Mouse (Mus musculus): Measurements from ENCODE around the gene Smim10l2a. TPM values are rescaled to one million over a fixed set of nuclear protein-coding genes. Genes with fewer than 3 reads are reported as not detected.

Smim10l2a gene
- polyA plus RNA-seq, 1 experiment from 2014 or later, result 3.3 TPM

GRCm38 (mm10) chrX:56405482-56405881 is 31.1 kb downstream of the Smim10l2a start:
- WGBS, result 69% methylated on average over 1 of the region's 1 CpGs
- Histone ChIP-seq H3K36me3 (ENCODE audit: control insufficient read depth, insufficient read depth, low read length) (no peaks in the 10 kb centered on the region), H3K9me3 (ENCODE audit: control insufficient read depth, low read length) (no peaks in the 10 kb centered on the region), H3K4me2 (replicated peaks; ENCODE audit: low read depth, low read length) (no peak overlapping the region), H3K9ac (ENCODE audit: low read depth, low read length) (no peak overlapping the region), H3K27me3 (ENCODE audit: control insufficient read depth, insufficient read depth, low read length) (no peaks in the 10 kb centered on the region), H3K4me3 (ENCODE audit: low read depth, low read length) (no peak overlapping the region), H3K4me1 (replicated peaks; ENCODE audit: control insufficient read depth, insufficient read depth, low read length) (no peaks in the 10 kb centered on the region), H3K27ac (ENCODE audit: low read depth, low read length) (no peak overlapping the region)
- DNase-seq (ENCODE audit: low spot score) (no peak), ATAC-seq (ENCODE audit: low FRiP score) (no peak)

- 79% methylated on average over 5 of the region's 5 CpGs for WGBS
- ATAC-seq (ENCODE audit: low FRiP score), result no peak
- no peak overlapping the region for H3K4me2 ChIP-seq (replicated peaks; ENCODE audit: low read depth, low read length)
Measured at GRCm38 (mm10) chrX:56406128-56406527, 31.7 kb downstream of the Smim10l2a start.

GRCm38 (mm10) chrX:56416277-56416676 is 41.9 kb downstream of the Smim10l2a start:
- Histone ChIP-seq H3K9me3 (ENCODE audit: control insufficient read depth, low read length) (no peaks in the 10 kb centered on the region), H3K9ac (ENCODE audit: low read depth, low read length) (no peak overlapping the region), H3K4me3 (ENCODE audit: low read depth, low read length) (no peak overlapping the region), H3K4me1 (replicated peaks; ENCODE audit: control insufficient read depth, insufficient read depth, low read length) (no peaks in the 10 kb centered on the region), H3K4me2 (replicated peaks; ENCODE audit: low read depth, low read length) (no peak overlapping the region), H3K27ac (ENCODE audit: low read depth, low read length) (no peak overlapping the region), H3K36me3 (ENCODE audit: control insufficient read depth, insufficient read depth, low read length) (no peaks in the 10 kb centered on the region), H3K27me3 (ENCODE audit: control insufficient read depth, insufficient read depth, low read length) (no peaks in the 10 kb centered on the region)
- WGBS, result 87% methylated on average over 3 of the region's 3 CpGs
- DNase-seq (ENCODE audit: low spot score) (no peak), ATAC-seq (ENCODE audit: low FRiP score) (no peak)

More at GRCm38 (mm10) chrX:56406128-56406527, 31.7 kb downstream of the Smim10l2a start:
- Histone ChIP-seq H3K9me3 (ENCODE audit: control insufficient read depth, low read length) (no peaks in the 10 kb centered on the region), H3K27ac (ENCODE audit: low read depth, low read length) (no peak overlapping the region), H3K27me3 (ENCODE audit: control insufficient read depth, insufficient read depth, low read length) (no peaks in the 10 kb centered on the region), H3K4me3 (ENCODE audit: low read depth, low read length) (no peak overlapping the region), H3K4me1 (replicated peaks; ENCODE audit: control insufficient read depth, insufficient read depth, low read length) (no peaks in the 10 kb centered on the region), H3K36me3 (ENCODE audit: control insufficient read depth, insufficient read depth, low read length) (no peaks in the 10 kb centered on the region), H3K9ac (ENCODE audit: low read depth, low read length) (no peak overlapping the region)
- DNase-seq (ENCODE audit: low spot score), result no peak

- H3K4me1 ChIP-seq (replicated peaks; ENCODE audit: control insufficient read depth, insufficient read depth, low read length), result no peaks in the 10 kb centered on the region
- no peaks in the 10 kb centered on the region for H3K36me3 ChIP-seq (ENCODE audit: control insufficient read depth, insufficient read depth, low read length)
- DNase-seq (ENCODE audit: low spot score), result no peak
- no peak overlapping the region for H3K4me3 ChIP-seq (ENCODE audit: low read depth, low read length)
- WGBS, result 63% methylated on average over 4 of the region's 4 CpGs
- H3K9ac ChIP-seq (ENCODE audit: low read depth, low read length), result no peak overlapping the region
- H3K9me3 ChIP-seq (ENCODE audit: control insufficient read depth, low read length), result no peaks in the 10 kb centered on the region
- no peak for ATAC-seq (ENCODE audit: low FRiP score)
- H3K27me3 ChIP-seq (ENCODE audit: control insufficient read depth, insufficient read depth, low read length), result no peaks in the 10 kb centered on the region
- H3K27ac ChIP-seq (ENCODE audit: low read depth, low read length), result no peak overlapping the region
- no peak overlapping the region for H3K4me2 ChIP-seq (replicated peaks; ENCODE audit: low read depth, low read length)
Measured at GRCm38 (mm10) chrX:56417541-56417940, 43.2 kb downstream of the Smim10l2a start.

Other genes with a start within 250 kb of the Smim10l2a start
- 0.40 and 0.74 TPM in 2 replicates for gene 3830403N18Rik, start 238.0 kb upstream of the Smim10l2a start, polyA plus RNA-seq (2014; fragmentation: Nextera tagmentation; extraction: Ambion mirVana)
- not detected in 2 replicates for gene Gm773, start 161.7 kb upstream of the Smim10l2a start, polyA plus RNA-seq (2014; fragmentation: Nextera tagmentation; extraction: Ambion mirVana)
- gene Zfp449, start 28.2 kb upstream of the Smim10l2a start, polyA plus RNA-seq (2014; fragmentation: Nextera tagmentation; extraction: Ambion mirVana), result 8.7 and 9.3 TPM in 2 replicates
- gene Gm2174, start 73.4 kb downstream of the Smim10l2a start, polyA plus RNA-seq (2014; fragmentation: Nextera tagmentation; extraction: Ambion mirVana), result 1.6 and 2.4 TPM in 2 replicates
- gene Ints6l, start 80.3 kb downstream of the Smim10l2a start, polyA plus RNA-seq (2014; fragmentation: Nextera tagmentation; extraction: Ambion mirVana), result 24.7 and 25.8 TPM in 2 replicates
- gene Gm10477, start 150.2 kb downstream of the Smim10l2a start, polyA plus RNA-seq (2014; fragmentation: Nextera tagmentation; extraction: Ambion mirVana), result not detected in 2 replicates
- gene Gm648, start 175.0 kb downstream of the Smim10l2a start, polyA plus RNA-seq (2014; fragmentation: Nextera tagmentation; extraction: Ambion mirVana), result 0.47 TPM in 1 of 2 replicates, not detected in the other
- gene Mmgt1, start 223.5 kb downstream of the Smim10l2a start, polyA plus RNA-seq (2014; fragmentation: Nextera tagmentation; extraction: Ambion mirVana), result 49.1 and 50.1 TPM in 2 replicates
- 14.0 and 16.1 TPM in 2 replicates for gene Slc9a6, start 235.2 kb downstream of the Smim10l2a start, polyA plus RNA-seq (2014; fragmentation: Nextera tagmentation; extraction: Ambion mirVana)

Data from hindbrain, embryonic 11.5 days (tissue).